Mouse (Mus musculus): ENCODE data around the gene Pitpnm3.
"Not testable (repeated sequence)": the region's sequence is repeated elsewhere in the genome, so short reads cannot be mapped to it uniquely, and the experiment has no call there.

Pitpnm3 gene

GRCm38 (mm10) chr11:72135383-72136158, at the start of gene Pitpnm3:
Gene Pitpnm3 (minus strand): TSS chr11:72135778.
- peak; percentile 68 to 69 for DNase-seq

GRCm38 (mm10) chr11:72184252-72184651, 48.7 kb upstream of the Pitpnm3 start:
- no peak for DNase-seq

- DNase-seq, result no peak
Observed at GRCm38 (mm10) chr11:72181136-72181535, 45.6 kb upstream of the Pitpnm3 start.

GRCm38 (mm10) chr11:72180556-72180955, 45.0 kb upstream of the Pitpnm3 start:
- DNase-seq, result no peak

GRCm38 (mm10) chr11:72176553-72176952, 41.0 kb upstream of the Pitpnm3 start:
- no peak for DNase-seq

GRCm38 (mm10) chr11:72175966-72176365, 40.4 kb upstream of the Pitpnm3 start:
- DNase-seq, result no peak

GRCm38 (mm10) chr11:72174721-72175120, 39.1 kb upstream of the Pitpnm3 start:
- no peak for DNase-seq

- no peak for DNase-seq
Observed at GRCm38 (mm10) chr11:72173506-72173905, 37.9 kb upstream of the Pitpnm3 start.

GRCm38 (mm10) chr11:72171906-72172305, 36.3 kb upstream of the Pitpnm3 start:
- DNase-seq, result not testable (repeated sequence)

GRCm38 (mm10) chr11:72169871-72170270, 34.3 kb upstream of the Pitpnm3 start:
- no peak for DNase-seq

- DNase-seq, result no peak
Observed at GRCm38 (mm10) chr11:72163198-72163597, 27.6 kb upstream of the Pitpnm3 start.

- no peak for DNase-seq
Observed at GRCm38 (mm10) chr11:72156624-72157023, 21.0 kb upstream of the Pitpnm3 start.

GRCm38 (mm10) chr11:72155981-72156428, 20.4 kb upstream of the Pitpnm3 start:
- no peak for DNase-seq

GRCm38 (mm10) chr11:72155186-72155980, 19.8 kb upstream of the Pitpnm3 start:
- DNase-seq, result peak; percentile 62 to 69

- no peak for DNase-seq
Observed at GRCm38 (mm10) chr11:72153122-72153862, 17.7 kb upstream of the Pitpnm3 start.

- no peak for DNase-seq
Observed at GRCm38 (mm10) chr11:72151120-72151519, 15.5 kb upstream of the Pitpnm3 start.

- DNase-seq, result peak; percentile 57 to 60
Observed at GRCm38 (mm10) chr11:72147910-72148309, 12.3 kb upstream of the Pitpnm3 start.

GRCm38 (mm10) chr11:72145877-72146248, 10.3 kb upstream of the Pitpnm3 start:
- DNase-seq, result no peak

GRCm38 (mm10) chr11:72145182-72145876, 9.8 kb upstream of the Pitpnm3 start:
- peak; percentile 70 to 82 for DNase-seq

- DNase-seq, result no peak
Observed at GRCm38 (mm10) chr11:72142889-72143288, 7.3 kb upstream of the Pitpnm3 start.

- peak in 1 of 2 experiments; percentile 35 for DNase-seq
Observed at GRCm38 (mm10) chr11:72140198-72140597, 4.6 kb upstream of the Pitpnm3 start.

GRCm38 (mm10) chr11:72136231-72136982, 829 bp upstream of the Pitpnm3 start:
- DNase-seq, result no peak

Data from cerebellum, postnatal 10 days (tissue).